22 mouse cellular contexts compared by ENCODE assay signal in genomic region chr2:17642770-17643169, GRCm38 (mm10).
"Had no signal": no experiment of that assay in that cellular context is flagged by ENCODE, and none has a peak within 500 bp of the region (broad histone marks: within the 10 kb centered on the region; RNA-seq: fewer than 3 reads in every experiment).

No protein-coding gene starts in this region.

- H3K27ac ChIP-seq: layer of hippocampus, adult 2 months; liver, embryonic 14.5 days; macrophage; midbrain, embryonic 12.5 days; midbrain, embryonic 15.5 days; neural tube, embryonic 12.5 days; neural tube, embryonic 15.5 days; stomach, postnatal 0 days had no signal

- H3K27me3 ChIP-seq: neural tube, embryonic 12.5 days; neural tube, embryonic 15.5 days had no signal

- H3K36me3 ChIP-seq: midbrain, embryonic 12.5 days; midbrain, embryonic 15.5 days; neural tube, embryonic 12.5 days; neural tube, embryonic 15.5 days had no signal

- H3K4me3 ChIP-seq: layer of hippocampus, adult 2 months; midbrain, embryonic 12.5 days; midbrain, embryonic 15.5 days; neural tube, embryonic 12.5 days; neural tube, embryonic 15.5 days had no signal

- ATAC-seq: inflammation-experienced regulatory T-cells, adult 6 months; intestine, embryonic 16.5 days; midbrain, embryonic 15.5 days had no signal

- H3K9me3 ChIP-seq: midbrain, embryonic 12.5 days; midbrain, embryonic 15.5 days; neural tube, embryonic 12.5 days; neural tube, embryonic 15.5 days had no signal

- DNase-seq: kidney, adult 18-20 months; kidney, adult 9 months; kidney, postnatal 14 days; kidney, postnatal 4 days; layer of hippocampus, adult 9-11 months; right cerebral cortex, adult 18-20 months; right cerebral cortex, postnatal 14 days; right cerebral cortex, postnatal 4 days; thymus, adult 2 months; thymus, postnatal 14 days; thymus, postnatal 4 days had no signal

- H3K4me2 ChIP-seq: liver, embryonic 11.5 days; midbrain, embryonic 12.5 days; midbrain, embryonic 15.5 days; neural tube, embryonic 12.5 days; neural tube, embryonic 15.5 days had no signal

- H3K9ac ChIP-seq: liver, embryonic 14.5 days; midbrain, embryonic 12.5 days; midbrain, embryonic 15.5 days; neural tube, embryonic 12.5 days; neural tube, embryonic 15.5 days had no signal
